Mouse (Mus musculus): Measurements from ENCODE around the gene Epb41. TPM values are rescaled to one million over a fixed set of nuclear protein-coding genes. Genes with fewer than 3 reads are reported as not detected.
A peak's percentile ranks its signal among the peaks of the same experiment; 100 is the strongest.

Gene Epb41
- total RNA-seq, 1 experiment from 2014 or later: 190 TPM

DNA sequence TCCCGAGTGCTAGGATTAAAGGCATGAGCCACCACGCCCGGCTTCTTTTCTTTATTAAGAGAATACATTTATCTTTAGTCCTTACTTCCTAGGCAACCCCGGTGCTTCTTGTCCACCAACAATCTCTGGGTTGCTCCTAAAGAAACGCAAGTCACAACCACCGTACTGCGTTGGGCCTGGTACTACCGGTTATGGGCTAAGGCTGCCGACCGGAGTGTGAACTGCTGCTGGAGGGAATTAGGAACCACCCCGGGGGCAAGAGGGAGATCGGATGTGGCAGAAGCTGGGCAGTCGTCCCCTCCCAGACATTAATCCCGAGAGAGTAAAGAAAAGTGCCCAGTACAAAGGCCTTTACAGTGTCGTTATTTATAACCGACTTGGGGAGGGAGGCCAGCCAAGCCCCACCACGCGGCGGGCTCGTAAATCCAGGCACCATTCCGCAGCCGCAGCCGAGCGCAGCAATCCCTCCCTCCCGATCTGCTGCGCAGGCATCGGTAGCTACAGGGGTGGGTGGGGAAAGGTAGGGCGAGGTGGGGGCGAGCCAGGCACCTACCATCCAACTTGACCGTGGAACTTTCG is 160.1 kb downstream of the Epb41 start:
- no peak for ATAC-seq (ENCODE audit: extremely low read depth, insufficient number of reproducible peaks, low FRiP score, poor library complexity, severe bottlenecking)

DNA sequence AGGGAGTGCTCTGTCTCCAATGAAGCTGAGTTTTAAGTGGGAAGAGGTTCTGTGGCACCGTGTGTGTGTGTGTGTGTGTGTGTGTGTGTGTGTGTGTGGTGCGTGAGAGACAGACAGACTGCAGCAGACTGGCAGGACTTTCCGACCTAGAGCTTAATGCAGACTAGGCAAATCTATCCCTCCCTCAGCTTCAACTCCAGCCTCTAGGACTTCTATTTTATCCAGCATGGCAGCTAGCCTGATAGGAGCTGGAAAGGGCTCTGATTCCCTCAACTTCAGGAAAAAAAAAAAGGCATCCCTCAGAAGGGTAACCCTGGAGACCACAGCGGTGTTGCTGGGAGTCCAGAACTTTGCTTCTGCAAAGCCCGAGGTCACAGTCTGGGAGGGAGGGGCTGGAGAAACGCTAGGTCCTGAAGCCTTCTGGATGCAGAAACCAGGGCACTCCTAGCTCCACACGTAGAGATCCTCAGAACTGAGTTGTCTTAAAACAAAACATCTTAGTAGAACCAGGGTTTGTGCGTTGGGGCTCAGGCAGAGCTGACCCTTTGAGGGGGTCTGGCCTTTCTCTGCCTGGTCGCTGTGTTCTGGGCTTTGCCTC is 161.0 kb downstream of the Epb41 start:
- no peak for ATAC-seq (ENCODE audit: extremely low read depth, insufficient number of reproducible peaks, low FRiP score, poor library complexity, severe bottlenecking)

DNA sequence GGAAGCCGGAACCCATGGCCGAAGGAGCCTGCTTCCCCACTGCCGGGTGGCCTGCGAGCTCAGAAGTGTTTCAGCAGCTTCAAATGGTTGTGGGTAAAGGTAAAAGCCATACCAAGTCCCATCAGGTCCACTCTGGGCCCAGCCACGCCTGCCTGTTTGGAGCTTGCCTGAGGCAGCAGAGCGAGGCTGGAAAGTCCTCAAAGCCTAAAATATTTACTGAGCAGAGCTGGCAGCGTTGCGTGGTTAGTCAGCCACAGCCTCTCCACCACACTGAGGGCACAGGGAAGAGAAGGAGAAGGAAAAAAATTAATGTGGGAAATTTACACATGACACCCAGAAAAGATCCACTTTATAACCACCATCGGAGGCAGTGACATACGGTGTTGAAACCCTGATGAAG is 161.6 kb downstream of the Epb41 start:
- no peak for ATAC-seq (ENCODE audit: extremely low read depth, insufficient number of reproducible peaks, low FRiP score, poor library complexity, severe bottlenecking)

DNA sequence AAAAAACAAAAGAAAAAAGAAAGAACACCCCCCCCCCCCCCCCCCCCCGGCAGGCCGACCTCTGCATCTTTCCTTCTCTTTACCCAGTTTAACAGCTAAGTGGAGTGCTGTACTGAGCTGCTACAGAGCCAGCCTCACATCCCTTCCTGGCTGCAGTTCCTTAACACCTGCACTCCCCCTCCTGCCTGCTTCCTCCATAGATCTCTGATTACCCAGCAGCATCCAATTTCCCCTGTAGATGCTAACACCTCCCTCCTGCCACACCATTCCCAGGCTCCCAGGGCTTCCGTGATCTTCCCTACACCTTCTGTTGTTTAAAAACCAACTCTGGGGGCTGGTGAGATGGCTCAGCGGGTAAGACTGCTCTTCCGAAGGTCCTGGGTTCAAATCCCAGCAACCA is 163.6 kb downstream of the Epb41 start:
- ATAC-seq (ENCODE audit: extremely low read depth, insufficient number of reproducible peaks, low FRiP score, poor library complexity, severe bottlenecking): no peak

DNA sequence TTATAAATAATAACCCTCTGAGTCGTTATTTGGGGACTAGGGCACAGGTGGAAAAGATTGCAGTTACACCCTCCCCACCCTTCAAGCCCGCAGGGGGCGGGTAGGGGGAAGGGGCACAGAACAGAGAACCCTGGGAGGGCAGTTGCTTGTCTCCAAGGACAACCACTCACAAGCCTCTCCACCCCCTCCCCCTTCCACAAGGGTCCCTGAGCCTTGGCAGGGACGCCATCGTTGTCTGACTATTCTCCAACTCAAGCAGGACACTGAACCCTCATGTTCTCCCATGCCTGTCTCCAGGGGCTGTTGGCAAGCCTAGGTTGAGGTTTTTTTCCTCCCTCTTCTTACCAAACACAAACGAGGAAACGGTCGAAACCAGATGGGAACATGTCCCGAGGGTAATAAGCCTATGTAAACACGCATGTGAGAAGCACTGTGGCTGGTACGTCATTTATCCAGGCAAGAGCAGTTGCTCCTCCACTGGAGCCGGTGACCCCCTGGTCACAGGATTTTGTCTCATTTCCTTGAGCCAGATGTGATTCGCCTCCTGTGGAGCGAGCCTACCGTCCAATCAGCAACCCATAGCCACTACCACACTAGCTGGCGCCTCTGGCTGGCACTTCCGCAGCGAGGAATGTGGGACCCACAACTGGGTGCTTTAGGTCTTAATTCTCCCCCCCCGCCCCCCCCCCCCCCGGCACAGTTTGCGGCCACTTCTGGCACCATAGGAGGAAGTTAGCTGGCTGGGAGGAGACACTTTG is 164.7 kb downstream of the Epb41 start:
- ATAC-seq (ENCODE audit: extremely low read depth, insufficient number of reproducible peaks, low FRiP score, poor library complexity, severe bottlenecking): peak; percentile 60

DNA sequence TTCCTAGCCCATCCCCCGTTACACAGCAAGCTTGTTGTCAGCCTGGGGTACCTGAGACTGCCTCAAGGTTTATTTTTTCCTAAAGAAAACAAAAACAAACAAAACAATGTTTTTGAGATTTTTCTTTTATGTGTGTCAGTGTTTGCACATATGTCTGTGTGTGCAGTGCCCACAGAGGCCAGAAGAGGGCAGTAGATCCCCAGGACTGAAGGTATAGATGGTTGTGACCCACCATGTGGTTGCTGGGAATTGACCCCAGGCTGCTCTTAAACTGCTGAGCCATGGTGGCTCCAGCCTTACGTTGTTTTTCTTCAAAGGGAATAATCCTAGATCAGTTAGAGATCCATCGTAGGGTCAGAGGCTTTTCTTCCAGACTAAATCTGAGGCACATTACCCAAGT is 167.2 kb downstream of the Epb41 start:
- ATAC-seq (ENCODE audit: extremely low read depth, insufficient number of reproducible peaks, low FRiP score, poor library complexity, severe bottlenecking): no peak

DNA sequence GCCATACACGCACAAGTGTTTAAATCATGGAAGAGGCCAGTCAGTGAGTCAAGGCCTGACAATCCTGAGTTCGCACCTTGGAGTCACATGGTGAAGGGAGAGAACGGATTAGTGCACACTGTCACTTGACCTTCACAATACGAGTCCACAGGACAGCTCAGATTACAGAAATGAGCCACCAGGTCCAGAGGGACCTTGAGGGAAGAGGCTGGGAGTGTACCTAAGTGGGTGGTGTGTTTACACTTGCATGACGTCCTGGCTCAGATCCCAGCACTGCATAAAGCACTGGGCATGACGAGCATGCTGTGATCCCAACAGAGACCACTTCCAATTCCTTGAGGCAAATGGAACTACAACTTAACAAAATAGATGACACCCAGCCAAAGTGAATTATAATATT is 168.7 kb downstream of the Epb41 start:
- no peak for ATAC-seq (ENCODE audit: extremely low read depth, insufficient number of reproducible peaks, low FRiP score, poor library complexity, severe bottlenecking)

DNA sequence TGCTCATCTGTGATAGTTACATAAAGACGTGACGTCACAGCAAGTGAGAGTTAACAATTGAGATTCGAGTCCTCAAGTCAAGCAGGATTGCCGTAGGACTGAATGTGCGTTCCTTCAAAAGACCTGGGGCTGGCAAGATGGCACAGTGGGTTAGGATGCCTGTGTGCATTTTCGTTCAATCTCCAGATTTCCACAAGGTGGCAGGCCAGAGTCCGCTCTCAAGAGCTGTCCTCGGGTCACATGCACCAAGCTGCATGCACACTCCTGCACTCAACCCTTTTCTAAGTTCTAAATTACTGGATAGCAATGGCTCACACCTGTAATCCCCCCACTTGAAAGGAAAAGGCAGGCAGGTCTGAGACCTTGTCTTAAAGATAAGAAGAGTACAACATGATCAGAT is 170.6 kb downstream of the Epb41 start:
- no peak for ATAC-seq (ENCODE audit: extremely low read depth, insufficient number of reproducible peaks, low FRiP score, poor library complexity, severe bottlenecking)

DNA sequence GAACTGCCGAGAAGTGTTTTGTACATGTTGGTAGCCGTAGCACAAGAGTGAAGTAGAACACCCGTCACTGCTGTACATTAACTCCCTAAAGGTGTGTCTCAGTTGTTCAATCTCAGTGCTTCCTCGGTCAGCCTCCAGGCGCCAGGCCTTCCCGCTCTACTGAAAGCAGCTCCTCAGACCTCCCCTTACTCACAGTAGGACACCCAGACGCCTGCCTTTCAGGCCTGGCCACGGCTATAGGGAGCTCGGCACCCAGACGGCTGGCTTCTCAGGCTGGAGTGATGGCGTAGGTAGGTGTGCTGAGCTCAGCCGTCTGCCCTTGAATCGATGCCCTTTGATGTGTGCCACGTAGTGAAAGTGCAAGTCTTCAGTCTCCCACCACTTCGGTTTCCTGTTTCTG is 174.0 kb downstream of the Epb41 start:
- no peak for ATAC-seq (ENCODE audit: extremely low read depth, insufficient number of reproducible peaks, low FRiP score, poor library complexity, severe bottlenecking)

DNA sequence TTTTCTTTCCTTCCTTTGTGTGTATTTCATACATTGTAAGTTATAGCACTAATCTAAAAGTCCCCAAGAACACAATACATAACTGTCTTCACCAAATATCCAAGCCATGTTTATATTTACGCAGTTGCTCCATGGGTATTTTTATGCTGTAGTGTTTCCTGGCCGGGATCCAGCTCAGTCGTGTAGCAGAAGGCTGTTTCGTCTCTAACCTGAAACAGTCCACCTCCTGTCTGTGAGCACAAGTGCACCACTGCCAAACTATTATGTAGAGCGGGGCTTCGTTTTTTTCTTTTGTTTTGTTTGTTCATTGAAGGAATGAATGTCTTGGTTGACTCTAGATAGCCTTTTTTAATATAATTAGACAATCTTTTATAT is 176.0 kb downstream of the Epb41 start:
- no peak for ATAC-seq (ENCODE audit: extremely low read depth, insufficient number of reproducible peaks, low FRiP score, poor library complexity, severe bottlenecking)

DNA sequence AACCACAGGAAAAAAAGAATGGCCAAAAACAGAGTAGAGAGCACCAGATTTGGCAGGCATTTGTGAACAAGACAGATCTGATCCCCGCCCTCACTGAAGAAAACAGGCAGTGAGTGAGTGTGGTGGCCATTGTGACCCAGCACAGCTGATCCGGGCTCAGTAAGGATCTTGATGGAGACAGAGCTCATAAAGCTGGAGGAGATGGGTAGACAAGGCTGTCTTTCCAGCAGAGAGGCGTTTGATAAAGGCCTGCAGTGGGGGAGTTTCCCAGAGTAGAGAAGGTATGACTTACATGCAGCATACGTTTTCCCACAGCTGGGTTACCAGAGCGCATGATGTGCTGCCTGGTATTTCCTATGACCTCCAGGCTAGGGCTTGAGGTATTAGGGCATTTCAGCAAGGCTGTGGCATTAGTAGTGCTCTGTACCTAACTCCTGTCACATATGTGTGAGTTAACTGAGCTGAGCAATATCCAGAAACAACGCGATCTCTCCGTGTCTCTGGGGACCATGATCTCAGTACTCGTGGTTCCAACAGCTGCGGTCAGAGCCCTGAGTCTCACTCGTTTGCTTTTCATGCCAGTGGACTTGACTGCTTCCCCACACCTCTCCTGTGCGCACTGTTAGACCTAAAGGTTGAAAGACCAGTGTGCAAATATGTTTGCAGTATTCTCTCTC is 176.5 kb downstream of the Epb41 start:
- no peak for ATAC-seq (ENCODE audit: extremely low read depth, insufficient number of reproducible peaks, low FRiP score, poor library complexity, severe bottlenecking)

DNA sequence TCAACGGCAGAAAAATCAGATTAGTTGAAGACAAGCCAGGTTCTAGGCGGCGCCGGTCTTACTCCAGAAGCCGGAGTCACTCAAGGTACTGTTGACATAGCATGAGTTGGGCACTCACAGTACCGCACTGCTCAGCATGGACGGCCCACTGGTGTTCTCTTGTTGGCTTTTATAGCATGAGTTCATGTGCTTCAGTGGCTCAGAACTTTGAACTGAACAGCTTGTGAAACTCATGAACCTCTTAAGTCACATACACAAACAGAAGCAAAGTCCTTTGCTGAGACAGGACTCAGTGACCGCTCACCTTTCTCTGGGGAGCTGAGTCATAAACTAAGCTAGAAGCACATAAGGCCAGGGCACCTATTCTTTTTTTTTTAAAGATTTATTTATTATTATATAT is 177.3 kb downstream of the Epb41 start:
- ATAC-seq (ENCODE audit: extremely low read depth, insufficient number of reproducible peaks, low FRiP score, poor library complexity, severe bottlenecking): no peak

DNA sequence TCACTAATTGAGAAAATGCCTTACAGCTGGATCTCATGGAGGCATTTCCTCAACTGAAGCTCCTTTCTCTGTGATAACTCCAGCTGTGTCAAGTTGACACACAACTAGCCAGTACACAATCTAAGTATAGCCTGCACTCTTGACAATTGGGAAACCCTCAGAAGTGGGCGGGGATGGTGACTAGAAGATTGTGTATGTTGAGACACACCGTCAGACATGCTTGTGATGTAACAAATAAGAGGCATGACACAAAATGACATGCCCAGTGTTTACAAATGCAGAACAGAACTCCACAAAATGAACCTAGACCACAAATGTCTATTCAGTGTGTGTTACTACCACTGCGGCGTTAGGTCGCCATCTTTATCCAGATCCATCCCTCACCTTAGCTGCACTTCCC is 178.0 kb downstream of the Epb41 start:
- ATAC-seq (ENCODE audit: extremely low read depth, insufficient number of reproducible peaks, low FRiP score, poor library complexity, severe bottlenecking): no peak

DNA sequence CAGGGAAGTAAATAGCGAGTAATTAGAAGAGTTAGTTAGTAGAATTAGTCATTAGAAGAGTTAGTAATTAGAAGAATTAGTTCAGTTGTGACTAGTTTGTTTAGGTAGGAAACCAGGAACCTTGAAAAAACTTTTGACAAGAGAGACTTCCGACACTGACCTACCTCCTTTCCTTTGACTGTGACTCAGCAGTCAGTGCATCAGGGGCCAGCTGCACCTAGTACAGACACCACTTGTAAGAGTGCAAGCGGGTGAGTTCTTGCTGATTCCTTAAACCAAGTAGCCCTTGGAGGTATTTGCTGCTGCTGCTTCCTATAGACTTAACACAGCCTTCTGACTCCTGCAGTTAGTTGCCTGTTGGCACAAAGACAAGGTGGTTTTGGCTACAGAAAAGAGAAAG is 184.4 kb downstream of the Epb41 start:
- ATAC-seq (ENCODE audit: extremely low read depth, insufficient number of reproducible peaks, low FRiP score, poor library complexity, severe bottlenecking): no peak

DNA sequence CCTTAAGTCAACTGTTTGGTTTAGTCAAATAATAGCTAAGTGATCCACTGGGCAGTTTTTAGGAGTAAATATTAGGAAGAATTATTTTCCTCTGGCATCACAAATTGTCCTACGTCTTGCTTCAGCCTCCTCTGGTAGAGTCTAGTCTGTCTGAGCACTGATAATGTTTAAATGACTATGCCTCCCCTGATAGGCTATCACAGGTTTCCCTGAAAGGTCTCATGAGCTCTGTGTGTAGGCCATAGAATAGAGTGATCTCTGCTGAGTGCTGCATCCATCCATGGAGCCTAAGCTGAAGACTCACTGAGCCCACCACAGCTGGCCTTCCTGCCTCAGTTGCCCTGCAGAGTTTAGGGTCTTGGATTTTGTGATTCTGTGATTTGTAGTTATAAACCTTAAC is 186.6 kb downstream of the Epb41 start:
- ATAC-seq (ENCODE audit: extremely low read depth, insufficient number of reproducible peaks, low FRiP score, poor library complexity, severe bottlenecking): no peak

DNA sequence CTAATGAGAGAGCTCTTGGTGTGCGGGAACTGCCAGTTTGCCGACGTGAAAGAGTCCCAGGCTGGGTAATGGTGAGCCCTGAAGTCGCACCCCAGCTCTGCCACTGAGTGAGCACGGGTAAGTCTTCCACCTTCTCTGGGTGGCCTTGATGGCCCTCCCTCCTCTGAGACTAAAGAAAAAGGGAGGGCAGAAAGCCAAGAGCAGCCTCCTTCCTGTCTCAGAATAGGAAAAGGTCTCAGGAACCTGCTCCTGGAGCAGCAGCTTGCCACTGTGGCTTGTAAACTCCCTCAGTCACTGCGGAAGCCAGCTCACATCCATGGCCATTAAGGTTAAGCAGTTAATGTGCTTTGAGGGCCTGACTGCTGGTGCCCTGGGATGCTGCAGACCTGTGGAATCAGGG is 189.7 kb downstream of the Epb41 start:
- no peak for ATAC-seq (ENCODE audit: extremely low read depth, insufficient number of reproducible peaks, low FRiP score, poor library complexity, severe bottlenecking)

DNA sequence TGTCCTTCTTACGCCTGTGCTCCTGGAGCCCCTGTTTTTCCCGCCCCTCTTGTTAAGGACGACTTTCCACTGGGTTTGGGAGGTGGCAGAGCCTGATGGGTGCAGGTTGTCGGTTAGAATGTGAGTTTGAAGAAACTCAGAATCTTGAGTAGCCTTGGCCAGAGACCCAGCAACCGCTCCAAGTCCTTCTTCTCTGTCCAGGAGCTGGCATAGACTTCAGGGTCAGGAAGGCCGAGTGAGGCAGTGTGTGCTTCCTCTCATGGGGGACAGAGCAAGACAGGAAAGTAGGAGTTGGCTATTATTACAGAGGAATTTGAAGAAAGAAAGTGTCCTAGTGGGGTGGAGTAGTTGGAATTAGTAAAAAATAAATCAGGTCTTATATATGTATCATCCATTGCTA is 191.6 kb downstream of the Epb41 start:
- ATAC-seq (ENCODE audit: extremely low read depth, insufficient number of reproducible peaks, low FRiP score, poor library complexity, severe bottlenecking): no peak

DNA sequence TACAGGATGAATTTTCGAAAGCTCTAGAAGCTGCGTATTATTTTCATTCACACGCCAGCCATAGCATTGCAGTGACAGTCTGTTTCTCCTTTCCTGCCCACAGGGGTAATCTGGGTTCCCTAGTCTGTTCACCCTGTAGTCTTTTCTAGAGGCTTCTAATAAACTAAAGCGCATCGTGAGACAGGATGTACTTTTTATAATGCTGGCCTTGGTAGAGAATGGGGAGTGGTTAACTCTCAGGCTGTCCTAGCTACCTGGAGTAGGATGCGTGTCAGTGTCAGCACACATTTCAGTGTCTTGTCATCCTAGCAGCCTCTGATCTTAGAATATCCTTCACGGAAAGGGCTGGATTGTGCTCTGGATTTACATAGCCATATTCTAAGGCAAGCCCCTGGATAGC is 193.8 kb downstream of the Epb41 start:
- no peak for ATAC-seq (ENCODE audit: extremely low read depth, insufficient number of reproducible peaks, low FRiP score, poor library complexity, severe bottlenecking)

DNA sequence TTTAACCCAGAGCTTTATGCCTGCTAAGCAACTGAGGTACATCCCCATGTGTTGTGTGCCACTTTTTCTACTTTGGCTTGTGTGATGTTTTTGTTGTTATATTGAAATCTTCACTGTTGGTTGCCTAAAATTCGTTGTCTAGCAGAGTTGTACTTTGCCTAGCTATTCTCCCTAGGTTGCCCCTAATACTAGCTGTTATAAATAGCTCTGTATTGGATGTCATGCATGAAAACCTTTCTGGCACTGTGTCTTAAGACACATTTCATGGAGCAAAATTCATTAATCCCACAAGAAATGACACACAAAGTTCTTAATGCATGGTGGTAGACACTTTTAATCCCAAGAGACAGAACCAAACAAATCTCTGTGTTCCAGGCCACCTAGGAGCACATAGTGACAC is 195.4 kb downstream of the Epb41 start:
- ATAC-seq (ENCODE audit: extremely low read depth, insufficient number of reproducible peaks, low FRiP score, poor library complexity, severe bottlenecking): no peak

DNA sequence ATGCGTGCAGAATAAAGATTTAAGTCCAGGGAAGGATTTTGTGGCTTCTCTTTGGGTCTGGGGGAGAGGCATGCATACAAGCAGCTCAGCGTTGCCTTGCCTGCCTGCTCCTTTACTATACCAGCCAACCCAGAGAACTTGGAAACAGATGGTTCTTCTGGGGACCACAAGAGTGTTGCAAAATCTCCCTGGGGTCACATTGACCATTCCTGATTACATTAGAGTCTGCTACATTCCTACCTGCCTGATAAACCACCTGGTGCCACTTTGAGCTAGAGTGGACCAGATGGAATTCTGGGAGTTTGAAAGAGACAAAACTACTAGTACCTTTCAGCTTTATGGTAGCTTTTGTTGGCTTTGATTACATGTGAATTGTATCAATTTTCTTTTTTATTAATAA is 198.3 kb downstream of the Epb41 start:
- ATAC-seq (ENCODE audit: extremely low read depth, insufficient number of reproducible peaks, low FRiP score, poor library complexity, severe bottlenecking): no peak
